Mouse (Mus musculus) limb, embryonic 15.5 days (tissue): ENCODE measurements around the gene Tbx5. TPM values are rescaled to one million over a fixed set of nuclear protein-coding genes. Genes with fewer than 3 reads are reported as not detected.

Experiments
- ATAC-seq: fragments of 200-750 bp; cut with Nextera tagmentation; 2 replicates; pipeline ENCODE4 v1.8.0; 2017; ENCODE audit warnings: low read depth, moderate TSS enrichment; ENCODE audit not compliant: insufficient number of reproducible peaks, low FRiP score, low TSS enrichment
- H3K27ac ChIP-seq: fragments of 300-500 bp; sonication (generic); 2 replicates; pipeline ENCODE4 v1.5.1; 2015; ENCODE audit warnings: moderate library complexity, mild to moderate bottlenecking, inconsistent platforms
- H3K27me3 ChIP-seq: fragments of 300-500 bp; sonication (generic); 2 replicates; pipeline ENCODE4 v1.6.1; 2015; ENCODE audit warnings: inconsistent platforms
- H3K36me3 ChIP-seq: fragments of 300-500 bp; sonication (generic); 2 replicates; pipeline ENCODE4 v1.6.1; 2015; ENCODE audit warnings: inconsistent platforms
- H3K4me1 ChIP-seq: fragments of 300-500 bp; sonication (generic); 2 replicates; pipeline ENCODE4 v1.6.1; 2015; ENCODE audit warnings: inconsistent platforms
- H3K4me2 ChIP-seq: fragments of 300-500 bp; sonication (generic); 2 replicates; pipeline ENCODE4 v1.6.1; 2015; ENCODE audit warnings: mild to moderate bottlenecking, inconsistent platforms
- H3K4me3 ChIP-seq: fragments of 300-500 bp; sonication (generic); 2 replicates; pipeline ENCODE4 v1.5.1; 2015; ENCODE audit warnings: mild to moderate bottlenecking, inconsistent platforms
- H3K9ac ChIP-seq: fragments of 300-500 bp; sonication (generic); 2 replicates; pipeline ENCODE4 v1.6.1; 2015; ENCODE audit warnings: inconsistent platforms
- H3K9me3 ChIP-seq: fragments of 300-500 bp; sonication (generic); 2 replicates; pipeline ENCODE4 v1.6.1; 2016; ENCODE audit warnings: inconsistent platforms
- WGBS: fragments of 180-500 bp; shearing (Covaris S2); methylation state at CpG from one replicate; pipeline ENCODE4 v1.1.7; 2015; 5-methylcytosine and 5-hydroxymethylcytosine counted together
- polyA plus RNA-seq: library from polyadenylated mRNA; unstranded; fragments of >200 nt; fragmentation: Nextera tagmentation; extraction: Ambion mirVana; gene quantifications from 2 replicates; pipeline ENCODE4 v1.2.1, GENCODE M21; 2015

Gene Tbx5
- polyA plus RNA-seq, 1 experiment from 2014 or later = 18.1 TPM

DNA sequence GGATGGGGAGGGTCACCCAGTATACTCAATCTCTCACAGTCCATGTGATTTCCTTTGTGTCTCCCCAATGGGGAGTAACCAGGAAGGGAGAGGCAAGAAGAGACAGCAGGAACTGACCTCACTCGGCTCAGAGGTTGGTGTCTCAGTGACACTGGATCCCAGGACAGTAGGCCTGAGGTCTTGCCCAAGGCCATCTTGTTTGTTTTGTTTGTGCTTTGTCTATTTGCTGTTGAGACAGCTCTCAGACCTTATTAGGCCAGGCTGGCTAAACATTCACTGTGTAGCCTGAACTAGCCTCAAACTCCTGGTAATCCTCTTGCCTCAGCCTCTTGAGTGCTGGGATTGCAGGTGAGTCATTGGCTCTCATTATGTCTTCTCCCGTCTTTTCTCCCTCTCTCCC is 11.0 kb upstream of the Tbx5 start:
- Histone ChIP-seq H3K4me3 (no peak overlapping the region), H3K36me3 (no peaks in the 10 kb centered on the region), H3K9me3 (no peaks in the 10 kb centered on the region), H3K27ac (no peak overlapping the region), H3K4me1 (peaks cover 4% of the 10 kb centered on the region), H3K27me3 (peaks cover 55% of the 10 kb centered on the region), H3K9ac (no peak overlapping the region), H3K4me2 (no peak overlapping the region)
- WGBS = 51% methylated on average over 2 of the region's 2 CpGs
- no peak for ATAC-seq

DNA sequence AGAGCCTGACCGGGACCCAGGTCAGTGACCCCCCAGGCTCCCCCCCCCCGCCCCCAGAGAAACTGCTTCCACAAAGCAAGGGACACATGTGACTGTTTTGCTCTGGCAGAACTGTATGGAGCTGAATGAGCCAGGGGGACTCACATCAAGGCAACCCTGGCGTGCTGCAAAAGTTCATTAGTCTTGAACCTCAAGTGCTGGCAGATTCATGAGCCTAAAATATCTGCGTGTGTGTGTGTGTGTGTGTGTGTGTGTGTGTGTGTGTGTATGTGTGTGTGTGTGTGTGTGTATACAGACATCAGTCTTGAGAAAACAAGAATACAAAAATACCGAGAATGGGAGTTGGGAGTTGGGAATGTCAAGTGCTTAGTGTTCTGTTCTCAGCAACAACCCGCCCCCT is 5.1 kb upstream of the Tbx5 start:
- no peak overlapping the region for H3K27ac ChIP-seq
- no peaks in the 10 kb centered on the region for H3K36me3 ChIP-seq
- no peak overlapping the region for H3K4me3 ChIP-seq
- no peak overlapping the region for H3K9ac ChIP-seq
- H3K4me1 ChIP-seq = peaks cover 14% of the 10 kb centered on the region
- H3K27me3 ChIP-seq = peaks cover 65% of the 10 kb centered on the region
- no peak overlapping the region for H3K4me2 ChIP-seq
- no peak for ATAC-seq
- no peaks in the 10 kb centered on the region for H3K9me3 ChIP-seq
- WGBS = 52% methylated on average over 6 of the region's 6 CpGs

DNA sequence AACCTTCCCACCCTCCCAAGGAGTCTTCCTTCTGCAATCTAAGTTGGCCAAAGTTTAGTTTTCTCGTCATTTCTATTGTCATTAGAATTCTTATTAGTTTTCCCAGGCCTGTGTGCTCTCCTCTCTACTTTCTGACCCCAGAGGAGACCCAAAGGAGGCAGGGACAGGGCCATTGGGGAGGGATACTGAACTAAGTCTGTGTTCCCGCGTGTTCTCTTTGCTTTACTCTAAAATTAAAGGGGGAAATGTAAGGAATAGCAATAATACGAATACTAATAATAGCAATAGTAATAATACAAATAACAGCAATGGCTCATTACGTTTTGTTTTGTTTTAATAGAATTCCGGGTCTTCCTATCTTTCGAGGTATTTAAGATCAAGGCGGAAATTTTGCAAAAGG is 1.9 kb upstream of the Tbx5 start:
- Histone ChIP-seq H3K9ac (peak overlapping the region; percentile 47), H3K27ac (peak overlapping the region; percentile 90), H3K4me3 (peak overlapping the region; percentile 48), H3K9me3 (no peaks in the 10 kb centered on the region), H3K4me1 (peaks cover 20% of the 10 kb centered on the region), H3K27me3 (peaks cover 65% of the 10 kb centered on the region), H3K36me3 (no peaks in the 10 kb centered on the region), H3K4me2 (peak overlapping the region; percentile 50; the same call in 1 of the 2 replicates)
- no peak for ATAC-seq
- WGBS = 11% methylated on average over 8 of the region's 8 CpGs

DNA sequence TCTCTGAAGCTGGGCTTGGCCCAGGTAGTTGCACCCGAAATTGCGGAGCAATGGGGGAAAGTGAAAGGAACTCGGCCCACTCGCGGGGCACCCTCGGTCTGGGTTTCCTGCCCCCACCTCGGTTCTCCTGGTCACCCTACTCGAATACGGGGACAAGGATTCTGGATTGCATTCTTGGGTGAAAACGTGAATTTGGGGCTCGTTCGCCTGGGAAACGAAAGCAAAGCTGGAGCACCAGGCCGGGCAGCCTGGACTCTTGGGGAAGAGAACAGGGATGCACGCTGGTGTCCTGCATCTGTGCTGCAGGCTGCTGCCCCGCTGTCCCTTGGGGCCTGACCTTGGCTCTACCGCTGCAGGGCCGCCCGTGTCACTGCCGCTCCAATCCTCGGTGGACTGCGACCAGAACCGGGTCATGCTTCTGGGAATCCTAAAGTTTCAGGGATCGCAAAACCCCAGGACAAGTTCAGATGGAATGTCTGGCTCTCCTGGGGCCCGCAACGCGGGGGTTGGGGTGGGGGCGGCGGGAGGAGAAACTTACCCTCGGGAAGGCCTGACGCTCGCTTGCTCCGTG is 1.2 kb upstream of the Tbx5 start:
- Histone ChIP-seq H3K9ac (peak overlapping the region; percentile 47), H3K27me3 (peaks cover 67% of the 10 kb centered on the region)
- no peak for ATAC-seq

DNA sequence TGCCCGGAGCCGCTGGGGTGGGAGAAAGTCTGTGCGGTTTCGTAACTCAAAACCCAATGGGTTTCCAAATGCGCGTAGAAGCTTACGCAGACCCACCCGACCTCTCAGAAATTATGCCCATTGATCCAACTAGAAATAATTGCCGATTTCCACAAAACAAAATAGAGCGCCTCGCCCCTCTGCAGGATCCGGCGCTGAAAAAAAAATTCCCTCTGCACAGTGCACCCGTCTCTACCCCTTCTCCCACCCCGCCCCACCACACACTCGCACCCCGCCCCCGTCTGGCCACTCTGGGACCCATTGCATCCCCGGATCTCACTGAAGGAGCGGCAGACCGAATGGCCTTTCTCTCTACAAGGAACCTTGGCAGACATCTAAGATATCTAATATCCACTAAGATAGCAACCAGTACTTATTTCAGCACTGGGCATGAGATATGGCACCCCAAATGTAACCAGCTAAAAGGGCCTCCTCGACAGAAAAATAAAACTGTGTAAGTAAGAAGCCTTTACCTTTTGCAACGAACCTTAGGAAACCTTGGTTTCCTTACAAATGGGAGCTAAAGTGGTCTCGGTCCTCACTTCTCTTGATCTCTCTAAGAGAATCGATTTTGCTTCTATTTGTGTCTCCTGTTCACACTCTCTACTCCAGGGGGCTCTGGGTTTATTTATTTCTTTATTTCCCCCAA is 533 bp upstream of the Tbx5 start:
- WGBS = 2% methylated on average over 25 of the region's 25 CpGs
- H3K27me3 ChIP-seq = peaks cover 64% of the 10 kb centered on the region
- H3K4me1 ChIP-seq = peaks cover 18% of the 10 kb centered on the region
- H3K9ac ChIP-seq = peak overlapping the region; percentile 47
- H3K27ac ChIP-seq = peak overlapping the region; percentile 90
- H3K9me3 ChIP-seq = no peaks in the 10 kb centered on the region
- ATAC-seq = no peak
- H3K36me3 ChIP-seq = no peaks in the 10 kb centered on the region
- H3K4me3 ChIP-seq = peak overlapping the region; percentile 48
- peak overlapping the region; percentile 50 for H3K4me2 ChIP-seq

More for the DNA sequence above, 1.2 kb upstream of the Tbx5 start:
- no peaks in the 10 kb centered on the region for H3K9me3 ChIP-seq
- peak overlapping the region; percentile 48 for H3K4me3 ChIP-seq
- H3K27ac ChIP-seq = peak overlapping the region; percentile 90
- peaks cover 21% of the 10 kb centered on the region for H3K4me1 ChIP-seq
- H3K4me2 ChIP-seq = peak overlapping the region; percentile 50
- 2% methylated on average over 33 of the region's 33 CpGs for WGBS
- no peaks in the 10 kb centered on the region for H3K36me3 ChIP-seq

DNA sequence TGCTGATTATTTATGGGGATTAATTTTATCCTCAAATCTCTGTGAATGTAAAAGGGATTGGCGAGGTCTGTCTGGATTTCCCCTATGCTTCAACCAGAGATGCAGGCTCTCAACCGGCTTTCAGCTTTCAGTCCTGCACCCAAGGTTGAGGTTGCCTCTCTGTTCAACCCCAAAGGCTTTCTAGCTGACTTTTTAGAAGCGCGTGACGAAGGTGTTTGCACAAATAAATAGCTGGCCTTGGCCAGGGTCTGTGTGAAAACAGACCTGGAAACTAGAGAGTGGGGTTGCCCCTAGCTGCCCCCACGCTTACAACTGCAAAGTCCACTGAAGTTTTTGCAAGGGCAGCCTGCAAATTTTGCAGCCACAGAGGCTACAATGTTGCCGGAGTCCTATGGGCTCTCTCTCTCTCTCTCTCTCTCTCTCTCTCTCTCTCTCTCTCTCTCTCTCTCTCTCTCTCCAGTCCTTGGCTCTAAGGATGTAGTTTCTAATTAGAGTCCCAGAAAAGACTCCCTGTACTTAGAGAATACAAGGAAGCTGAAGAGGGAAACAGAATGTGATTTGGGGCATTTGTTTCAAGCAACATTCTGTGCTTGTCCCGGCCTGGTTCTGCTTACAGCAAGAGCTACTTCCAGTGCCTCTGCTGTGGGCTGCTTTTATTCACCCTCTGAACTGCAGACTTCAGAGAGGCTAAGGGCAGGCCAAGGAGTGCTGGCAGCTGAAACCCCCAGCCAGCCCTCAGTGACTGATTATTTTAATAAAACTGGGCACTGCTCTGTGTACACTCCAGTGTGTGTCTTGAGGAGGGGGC is 959 bp downstream of the Tbx5 start:
- Histone ChIP-seq H3K4me1 (peaks cover 19% of the 10 kb centered on the region), H3K27ac (peak overlapping the region; percentile 90), H3K27me3 (peaks cover 68% of the 10 kb centered on the region), H3K9me3 (no peaks in the 10 kb centered on the region), H3K4me3 (peak overlapping the region; percentile 48), H3K9ac (peak overlapping the region; percentile 47), H3K36me3 (no peaks in the 10 kb centered on the region), H3K4me2 (peak overlapping the region; percentile 50)
- ATAC-seq = no peak
- 13% methylated on average over 8 of the region's 8 CpGs for WGBS

DNA sequence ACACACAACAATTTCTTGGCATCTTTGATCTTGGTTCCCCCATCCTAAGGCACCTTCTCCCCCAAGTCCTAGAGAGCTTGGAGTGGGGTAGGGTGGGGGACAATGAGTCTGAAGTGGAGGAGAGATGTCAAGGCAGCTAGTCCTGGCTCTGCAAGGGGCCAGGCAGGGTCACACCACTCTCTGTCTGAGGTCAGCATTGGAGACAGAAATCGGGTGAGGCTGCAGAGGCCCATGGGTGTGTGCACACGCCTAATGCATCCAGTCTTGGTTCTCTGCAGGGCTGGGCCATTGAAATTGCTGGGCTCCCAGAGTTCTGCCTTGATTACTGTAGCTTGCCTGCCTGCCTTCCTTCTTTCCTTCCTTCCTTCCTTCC is 1.5 kb downstream of the Tbx5 start:
- 23% methylated on average over 2 of the region's 2 CpGs for WGBS
- Histone ChIP-seq H3K4me3 (peak overlapping the region; percentile 48), H3K27me3 (peaks cover 67% of the 10 kb centered on the region), H3K9ac (peak overlapping the region; percentile 47), H3K9me3 (no peaks in the 10 kb centered on the region), H3K36me3 (no peaks in the 10 kb centered on the region), H3K4me2 (peak overlapping the region; percentile 50), H3K27ac (peak overlapping the region; percentile 90), H3K4me1 (peaks cover 19% of the 10 kb centered on the region)
- no peak for ATAC-seq

DNA sequence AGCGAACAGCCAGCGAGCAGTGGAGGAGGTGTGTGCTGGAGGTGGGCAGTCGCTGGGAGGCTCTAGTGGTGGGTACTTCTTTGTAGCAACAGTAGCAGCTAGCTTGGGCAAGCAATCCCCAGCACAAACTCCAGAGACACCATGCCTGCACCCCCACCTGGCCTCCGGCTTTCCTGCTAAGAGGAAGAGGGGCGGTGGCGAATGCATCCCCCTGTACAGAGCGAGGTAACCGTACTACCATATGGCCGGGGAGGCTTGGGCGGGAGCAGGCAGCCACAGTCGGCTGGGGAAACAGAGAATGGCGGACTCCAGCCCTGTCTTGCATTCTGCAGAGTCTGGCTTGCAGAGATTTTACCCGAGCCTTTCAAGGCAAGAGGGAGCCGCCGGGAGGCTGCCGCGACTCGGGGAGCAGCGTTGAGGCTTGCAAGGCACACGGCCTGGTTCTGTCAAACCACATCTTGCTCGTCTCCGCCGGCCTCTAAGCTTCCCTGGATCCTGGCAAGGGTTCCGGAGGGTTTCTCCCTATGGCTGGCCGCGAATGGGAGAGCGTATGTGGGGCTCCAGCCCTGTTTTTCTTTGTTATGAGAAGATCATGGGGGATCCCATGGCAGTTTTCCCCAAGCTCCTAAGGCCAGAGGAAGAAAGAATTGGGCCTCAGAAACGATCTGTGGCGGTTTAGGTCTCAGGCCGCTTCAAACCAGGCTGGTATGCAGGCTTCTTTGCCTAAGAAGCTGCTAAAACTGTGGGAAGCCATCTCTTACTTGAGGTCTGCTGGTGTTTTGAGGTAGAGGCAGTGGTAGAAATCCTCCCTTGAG is 2.8 kb downstream of the Tbx5 start:
- Histone ChIP-seq H3K27ac (peak overlapping the region; percentile 90), H3K9me3 (no peaks in the 10 kb centered on the region), H3K36me3 (no peaks in the 10 kb centered on the region), H3K4me1 (peaks cover 26% of the 10 kb centered on the region), H3K27me3 (peaks cover 77% of the 10 kb centered on the region), H3K9ac (peak overlapping the region; percentile 60), H3K4me3 (peak overlapping the region; percentile 48), H3K4me2 (peak overlapping the region; percentile 50)
- ATAC-seq = no peak
- WGBS = 4% methylated on average over 30 of the region's 30 CpGs

DNA sequence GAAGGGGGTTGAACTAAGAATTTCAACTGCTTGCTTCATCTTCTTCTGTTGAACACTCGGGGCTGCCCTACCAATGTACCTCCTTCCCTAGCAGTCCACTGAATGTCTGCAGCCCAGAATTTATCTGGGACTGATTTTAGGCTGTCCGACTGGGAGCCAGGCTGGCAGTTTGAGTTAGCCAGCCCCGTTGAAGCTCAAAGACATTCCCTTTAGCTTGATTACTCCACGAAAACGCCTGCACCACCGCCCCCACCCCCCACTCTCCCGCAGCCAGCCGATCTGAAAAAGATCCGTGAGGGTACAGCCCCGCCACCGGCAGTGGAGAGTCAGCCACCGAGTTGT is 3.4 kb downstream of the Tbx5 start:
- no peaks in the 10 kb centered on the region for H3K36me3 ChIP-seq
- H3K9ac ChIP-seq = peak overlapping the region; percentile 60
- WGBS = 4% methylated on average over 12 of the region's 12 CpGs
- H3K9me3 ChIP-seq = no peaks in the 10 kb centered on the region
- H3K4me3 ChIP-seq = peak overlapping the region; percentile 48
- peaks cover 26% of the 10 kb centered on the region for H3K4me1 ChIP-seq
- H3K4me2 ChIP-seq = peak overlapping the region; percentile 50
- peaks cover 82% of the 10 kb centered on the region for H3K27me3 ChIP-seq
- no peak for ATAC-seq
- peak overlapping the region; percentile 90 for H3K27ac ChIP-seq

DNA sequence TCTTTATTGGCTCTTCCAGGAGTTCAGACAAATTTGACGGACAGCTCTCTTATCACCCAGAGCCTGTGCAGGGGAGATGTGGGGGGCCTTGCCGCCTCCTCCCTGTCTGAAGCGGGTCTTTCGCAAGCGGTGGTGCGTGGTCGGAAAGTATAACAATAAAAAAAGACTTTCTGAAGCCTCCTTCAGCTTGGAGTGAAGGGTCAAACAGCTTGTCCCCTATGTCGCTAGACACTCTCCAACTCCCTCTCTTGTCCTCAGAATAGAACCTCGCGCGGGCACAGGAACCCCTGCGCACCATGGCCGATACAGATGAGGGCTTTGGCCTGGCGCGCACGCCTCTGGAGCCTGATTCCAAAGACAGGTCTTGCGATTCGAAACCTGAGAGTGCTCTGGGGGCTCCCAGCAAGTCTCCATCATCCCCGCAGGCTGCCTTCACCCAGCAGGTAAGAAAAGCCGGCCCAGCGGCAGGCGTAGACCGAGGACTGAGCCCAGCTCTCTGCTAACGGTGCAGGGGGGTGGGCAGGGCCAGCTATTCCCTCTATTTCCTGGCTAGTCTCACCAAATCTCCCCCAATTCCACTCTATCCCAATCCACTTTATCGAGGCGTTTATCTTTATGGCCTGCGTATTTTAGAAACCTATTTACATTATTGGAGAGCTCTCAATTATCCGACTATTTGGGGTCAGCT is 4.3 kb downstream of the Tbx5 start:
- H3K4me3 ChIP-seq = peak overlapping the region; percentile 48
- no peak for ATAC-seq
- H3K27me3 ChIP-seq = peaks cover 80% of the 10 kb centered on the region
- peak overlapping the region; percentile 44 for H3K9ac ChIP-seq
- peak overlapping the region; percentile 50 for H3K4me2 ChIP-seq
- H3K4me1 ChIP-seq = peaks cover 25% of the 10 kb centered on the region
- H3K9me3 ChIP-seq = no peaks in the 10 kb centered on the region
- WGBS = 4% methylated on average over 28 of the region's 28 CpGs
- peak overlapping the region; percentile 90 for H3K27ac ChIP-seq
- no peaks in the 10 kb centered on the region for H3K36me3 ChIP-seq

DNA sequence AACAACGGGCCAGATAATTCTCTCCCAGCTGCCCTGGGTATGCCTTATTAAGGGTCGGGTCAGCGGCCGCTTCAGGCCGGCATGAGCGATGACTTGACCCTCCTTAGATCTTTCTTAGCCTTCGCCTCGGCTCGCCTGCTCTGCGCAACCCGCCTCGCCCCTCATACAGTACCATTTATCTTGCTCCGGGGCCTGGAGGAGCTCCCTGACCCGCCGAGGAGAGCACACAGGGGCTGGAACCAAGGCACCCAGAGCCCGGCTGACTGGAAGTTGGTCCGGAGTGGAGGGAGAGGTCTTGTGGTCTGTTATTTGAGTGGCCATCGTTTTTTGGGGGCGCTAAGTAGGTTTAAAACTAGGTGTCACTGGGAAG is 4.8 kb downstream of the Tbx5 start:
- Histone ChIP-seq H3K9ac (peak overlapping the region; percentile 44), H3K4me3 (peak overlapping the region; percentile 48), H3K27ac (peak overlapping the region; percentile 90), H3K36me3 (no peaks in the 10 kb centered on the region), H3K27me3 (peaks cover 80% of the 10 kb centered on the region), H3K4me2 (peak overlapping the region; percentile 50), H3K9me3 (no peaks in the 10 kb centered on the region), H3K4me1 (peaks cover 28% of the 10 kb centered on the region)
- 3% methylated on average over 19 of the region's 19 CpGs for WGBS
- no peak for ATAC-seq
